Mouse (Mus musculus) cerebellum, adult 18-20 months (tissue): ENCODE measurements around the gene Styk1.
A peak's percentile ranks its signal among the peaks of the same experiment; 100 is the strongest.
"Not testable (repeated sequence)": the region's sequence is repeated elsewhere in the genome, so short reads cannot be mapped to it uniquely, and the experiment has no call there.

Experiments
- DNase-seq, 2 experiments: peaks; one replicate each; pipeline ENCODE4 v3.0.0; 2021

The Styk1 gene

DNA sequence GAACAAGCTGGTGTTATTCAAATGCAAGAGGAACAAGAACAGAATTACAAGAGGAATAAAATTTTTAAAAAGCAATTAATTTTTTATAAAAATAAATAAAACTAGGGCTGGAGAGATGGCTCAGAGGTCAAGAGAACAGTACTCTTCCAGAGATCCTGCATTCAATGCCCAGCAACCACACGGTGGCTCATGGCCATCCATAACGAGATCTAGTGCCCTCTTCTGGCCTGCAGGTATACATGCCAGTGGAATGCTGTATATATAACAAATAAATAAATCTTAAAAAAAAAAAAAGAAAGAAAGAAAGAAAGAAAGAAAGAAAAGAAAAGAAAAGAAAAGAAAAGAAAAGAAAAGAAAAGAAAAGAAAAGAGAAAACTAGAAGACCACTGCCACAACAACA lies 63.0 kb downstream of the Styk1 start:
- peak; percentile 31 to 36 for DNase-seq

DNA sequence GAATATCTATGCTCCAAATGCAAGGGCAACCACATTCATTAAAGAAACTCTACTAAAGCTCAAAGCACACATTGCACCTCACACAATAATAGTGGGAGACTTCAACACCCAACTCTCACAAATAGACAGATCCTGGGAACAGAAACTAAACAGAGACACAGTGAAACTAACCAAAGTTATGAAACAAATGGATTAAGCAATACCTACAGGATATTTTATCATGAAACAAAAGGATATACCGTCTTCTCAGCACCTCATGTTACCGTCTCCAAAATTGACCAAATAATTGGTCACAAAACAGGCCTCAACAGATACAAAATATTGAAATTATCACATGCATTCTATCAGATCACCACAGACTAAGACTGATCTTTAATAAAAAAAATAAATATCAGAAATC lies 75.2 kb downstream of the Styk1 start:
- not testable (repeated sequence) for DNase-seq

DNA sequence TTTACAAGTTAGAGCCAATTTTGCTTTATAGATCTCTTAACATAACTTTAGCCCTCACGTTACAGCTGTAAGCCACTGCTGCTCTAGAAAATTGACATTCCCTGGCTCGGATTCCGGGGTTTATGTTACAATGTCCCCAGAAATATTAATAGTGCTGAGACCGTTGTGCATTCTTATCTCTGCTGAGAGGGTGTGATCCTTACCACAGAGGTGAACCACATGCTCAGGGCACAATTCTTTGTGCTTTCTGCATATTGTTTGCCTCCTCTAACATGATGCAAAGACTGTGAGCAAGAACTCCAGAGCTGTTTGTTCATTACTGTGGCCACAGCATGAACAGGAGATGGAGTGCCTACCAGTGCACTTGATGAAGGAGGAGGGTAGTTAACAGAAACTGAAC lies 76.7 kb downstream of the Styk1 start:
- no peak for DNase-seq

DNA sequence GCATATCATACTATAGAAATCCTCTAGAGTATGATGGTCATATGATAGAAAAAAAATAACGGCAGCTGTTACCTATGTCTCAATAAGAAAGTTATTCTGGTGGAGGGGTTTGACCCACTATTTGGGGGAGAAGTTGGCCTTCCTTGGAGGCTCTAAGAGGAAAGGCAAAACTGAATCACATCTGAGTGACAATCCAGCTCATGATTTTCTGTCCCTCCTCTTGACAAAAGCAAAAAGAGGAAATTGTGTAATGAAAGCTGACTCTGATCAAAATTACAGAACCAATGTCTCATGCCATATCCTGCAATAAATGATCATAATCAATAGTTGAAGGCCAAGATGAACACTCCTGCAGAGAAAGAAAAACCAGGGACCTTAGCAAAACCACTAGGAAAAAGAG lies 81.1 kb downstream of the Styk1 start:
- no peak for DNase-seq

DNA sequence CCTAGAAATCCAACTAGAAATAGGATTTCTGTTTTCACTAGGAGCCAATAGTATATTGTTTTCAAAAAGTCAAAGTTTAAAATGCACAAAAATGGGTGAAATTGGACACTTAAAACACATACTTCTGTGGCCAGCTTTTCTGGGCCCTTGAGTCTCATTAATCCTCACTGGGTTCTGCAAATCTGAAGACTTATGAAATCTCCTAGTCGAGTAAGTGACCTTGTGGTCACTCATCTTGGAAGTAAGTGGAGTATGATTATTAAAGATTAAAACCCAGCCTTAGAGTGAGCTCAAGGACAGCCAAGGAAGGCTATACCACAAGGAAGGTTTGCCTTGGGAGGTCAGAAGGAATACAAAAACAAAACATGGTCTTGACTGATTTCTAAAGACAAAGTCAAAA lies 83.1 kb downstream of the Styk1 start:
- DNase-seq = no peak

DNA sequence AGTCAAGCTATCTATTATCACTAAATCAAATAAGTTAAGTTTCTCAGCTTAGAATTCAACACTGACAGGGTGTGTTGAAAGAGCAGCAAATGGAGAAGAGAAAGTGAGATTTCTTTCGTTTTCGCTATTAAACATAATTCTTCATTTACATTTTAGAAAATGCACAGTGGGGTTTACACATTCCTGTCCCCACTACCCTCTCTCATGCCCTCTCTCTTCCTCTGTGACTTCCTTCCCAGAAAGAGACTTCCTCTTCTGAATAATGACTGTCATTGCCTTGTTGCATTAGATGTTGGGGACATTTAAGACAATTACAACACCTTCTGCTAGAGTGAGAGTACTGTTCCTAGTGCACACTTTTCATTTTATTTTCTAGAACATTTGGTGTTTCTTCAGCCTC lies 83.8 kb downstream of the Styk1 start:
- DNase-seq = no peak

DNA sequence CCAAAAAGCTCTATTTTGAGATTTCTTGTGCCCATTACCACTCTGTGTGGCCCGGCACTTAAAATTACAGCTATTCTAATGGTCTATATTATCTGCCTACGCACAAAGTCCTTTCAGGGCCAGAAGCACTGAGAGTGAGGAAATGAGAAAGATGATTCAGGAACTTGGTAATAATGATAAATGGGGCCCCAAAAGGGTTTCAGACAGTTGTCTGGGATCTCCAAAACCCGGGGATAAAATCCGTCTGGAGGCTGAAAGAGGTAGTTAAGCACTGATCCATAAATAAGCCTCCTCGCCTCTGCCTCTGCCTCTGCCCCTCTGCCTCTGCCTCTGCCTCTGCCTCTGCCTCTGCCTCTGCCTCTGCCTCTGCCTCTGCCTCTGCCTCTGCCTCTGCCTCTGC lies 89.2 kb downstream of the Styk1 start:
- no peak for DNase-seq

DNA sequence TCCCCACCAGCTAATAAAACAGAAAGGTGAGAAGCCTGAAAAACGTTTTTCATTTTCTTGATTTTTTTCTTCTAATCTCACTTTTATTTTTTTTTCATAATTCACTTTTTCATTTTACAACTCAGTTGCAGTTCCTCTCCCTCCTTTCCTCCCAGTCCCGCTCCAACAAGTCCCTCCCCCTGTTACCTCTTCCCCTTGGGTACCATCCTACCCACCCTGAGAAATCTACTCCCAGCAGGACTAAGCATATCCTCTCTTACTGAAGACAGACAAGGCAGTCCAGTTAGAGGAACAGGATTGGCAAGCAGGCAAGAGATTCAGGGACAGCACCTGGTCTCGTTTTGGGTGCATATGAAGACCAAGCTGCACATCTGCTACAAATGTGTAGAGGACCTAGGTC lies 90.6 kb downstream of the Styk1 start:
- DNase-seq = no peak

DNA sequence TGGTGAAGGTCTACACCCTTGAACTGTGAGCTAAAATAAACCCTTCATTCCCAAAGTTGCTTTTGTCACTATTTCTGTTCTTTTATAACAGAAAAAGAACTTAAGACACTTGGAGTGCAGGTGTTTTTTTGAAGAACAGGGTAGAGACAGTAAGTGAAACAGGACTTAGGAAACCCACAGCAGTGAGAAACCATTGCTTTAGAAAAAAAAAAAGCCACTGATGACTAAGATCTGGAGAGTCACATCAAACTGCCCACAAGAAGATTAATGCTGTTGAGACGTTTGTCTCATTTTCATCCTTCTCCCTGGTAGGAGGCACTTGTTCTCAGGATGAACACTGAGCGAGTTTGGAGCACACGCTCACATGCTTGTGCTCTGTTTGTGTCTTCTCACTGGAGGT lies 91.4 kb downstream of the Styk1 start:
- no peak for DNase-seq
